Mouse (Mus musculus): ENCODE results near the gene Cyp2c68. TPM values are rescaled to one million over a fixed set of nuclear protein-coding genes. Genes with fewer than 3 reads are reported as not detected.
"Not testable (repeated sequence)": the region's sequence is repeated elsewhere in the genome, so short reads cannot be mapped to it uniquely, and the experiment has no call there.

The Cyp2c68 gene
- polyA plus RNA-seq (2015; fragmentation: Nextera tagmentation; extraction: Ambion mirVana), result 17.3 and 23.4 TPM in 2 replicates

GRCm38 (mm10) chr19:39740920-39741319 is at the start of gene Cyp2c68:
TSS of gene Cyp2c68 (minus strand) at chr19:39741054.
- WGBS, result 71% methylated on average over 2 of the region's 2 CpGs
- Histone ChIP-seq H3K4me2 (no peak within 1 kb of the TSS), H3K4me1 (no peaks in the 10 kb centered on the region), H3K27ac (no peak within 1 kb of the TSS), H3K9ac (no peak within 1 kb of the TSS), H3K27me3 (replicated peaks) (no peaks in the 10 kb centered on the region), H3K4me3 (replicated peaks) (no peak within 1 kb of the TSS), H3K9me3 (no peaks in the 10 kb centered on the region), H3K36me3 (no peaks in the 10 kb centered on the region)
- ATAC-seq (ENCODE audit: insufficient read depth, low FRiP score, low read depth), result no peak

GRCm38 (mm10) chr19:39785458-39785857 is 44.6 kb upstream of the Cyp2c68 start:
- not testable (repeated sequence) for H3K4me2 ChIP-seq; H3K27me3 ChIP-seq (replicated peaks); H3K4me3 ChIP-seq (replicated peaks); H3K9me3 ChIP-seq; H3K4me1 ChIP-seq; H3K9ac ChIP-seq; ATAC-seq (ENCODE audit: insufficient read depth, low FRiP score, low read depth); H3K27ac ChIP-seq; H3K36me3 ChIP-seq
- 69% methylated on average over 2 of the region's 2 CpGs for WGBS

DNA sequence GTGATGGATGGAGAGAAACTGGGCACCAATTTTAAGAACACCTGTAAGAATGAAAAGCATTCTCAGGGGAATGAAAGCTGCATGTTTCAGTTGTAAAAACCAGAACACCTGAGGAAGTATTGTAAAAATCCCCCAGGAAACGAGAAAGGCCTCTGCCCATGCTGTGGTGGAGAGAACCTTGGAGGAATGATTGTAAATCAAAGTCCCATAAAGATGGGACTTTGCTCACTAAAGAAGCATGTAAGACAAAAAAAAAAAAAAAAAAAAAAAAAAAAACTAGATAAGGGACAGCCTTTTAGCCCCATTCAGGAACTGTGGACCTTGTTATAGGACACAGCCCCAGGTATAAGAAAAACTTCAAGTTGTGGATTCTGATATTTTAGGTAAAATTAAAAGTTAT is 4.5 kb upstream of the Cyp2c68 start:
- no peak overlapping the region for H3K4me2 ChIP-seq
- H3K27ac ChIP-seq, result no peak overlapping the region
- no peak for ATAC-seq (ENCODE audit: insufficient read depth, low FRiP score, low read depth)
- H3K9ac ChIP-seq, result no peak overlapping the region
- H3K27me3 ChIP-seq (replicated peaks), result no peaks in the 10 kb centered on the region
- H3K4me3 ChIP-seq (replicated peaks), result no peak overlapping the region
- H3K4me1 ChIP-seq, result no peaks in the 10 kb centered on the region
- H3K36me3 ChIP-seq, result no peaks in the 10 kb centered on the region
- H3K9me3 ChIP-seq, result no peaks in the 10 kb centered on the region
- 38% methylated on average over 1 of the region's 1 CpGs for WGBS

DNA sequence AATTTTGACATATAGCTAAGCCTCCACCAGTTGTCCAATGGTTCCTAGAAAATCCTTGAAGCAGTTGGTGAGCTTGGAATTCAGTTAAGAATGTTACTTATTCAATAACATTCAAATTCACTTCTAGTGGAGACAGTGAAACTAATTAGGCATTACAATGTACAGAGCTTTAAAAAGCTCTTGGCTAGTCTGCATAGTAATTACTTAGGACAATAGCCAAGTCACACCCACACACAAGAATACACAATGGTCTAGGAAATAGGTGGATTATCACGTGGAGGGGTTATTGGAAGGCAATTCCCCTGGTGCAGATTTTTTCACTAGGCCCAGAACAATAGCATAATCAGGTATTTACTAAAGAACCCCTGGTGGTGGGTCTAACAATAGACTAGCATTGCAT is 3.5 kb upstream of the Cyp2c68 start:
- not testable (repeated sequence) for H3K27ac ChIP-seq; H3K9me3 ChIP-seq; ATAC-seq (ENCODE audit: insufficient read depth, low FRiP score, low read depth); H3K36me3 ChIP-seq; H3K9ac ChIP-seq; H3K27me3 ChIP-seq (replicated peaks); H3K4me3 ChIP-seq (replicated peaks); H3K4me2 ChIP-seq; H3K4me1 ChIP-seq
- WGBS, result 69% methylated on average over 1 of the region's 1 CpGs

- H3K27ac ChIP-seq; H3K9ac ChIP-seq; H3K36me3 ChIP-seq; H3K4me3 ChIP-seq (replicated peaks); ATAC-seq (ENCODE audit: insufficient read depth, low FRiP score, low read depth); H3K4me1 ChIP-seq; H3K9me3 ChIP-seq; H3K27me3 ChIP-seq (replicated peaks); H3K4me2 ChIP-seq: not testable (repeated sequence)
- WGBS, result 69% methylated on average over 2 of the region's 2 CpGs
Measured at GRCm38 (mm10) chr19:39711116-39711515, 29.7 kb downstream of the Cyp2c68 start.

- ATAC-seq (ENCODE audit: insufficient read depth, low FRiP score, low read depth), result not testable (repeated sequence)
Measured at GRCm38 (mm10) chr19:39665650-39666049, 75.2 kb downstream of the Cyp2c68 start.

DNA sequence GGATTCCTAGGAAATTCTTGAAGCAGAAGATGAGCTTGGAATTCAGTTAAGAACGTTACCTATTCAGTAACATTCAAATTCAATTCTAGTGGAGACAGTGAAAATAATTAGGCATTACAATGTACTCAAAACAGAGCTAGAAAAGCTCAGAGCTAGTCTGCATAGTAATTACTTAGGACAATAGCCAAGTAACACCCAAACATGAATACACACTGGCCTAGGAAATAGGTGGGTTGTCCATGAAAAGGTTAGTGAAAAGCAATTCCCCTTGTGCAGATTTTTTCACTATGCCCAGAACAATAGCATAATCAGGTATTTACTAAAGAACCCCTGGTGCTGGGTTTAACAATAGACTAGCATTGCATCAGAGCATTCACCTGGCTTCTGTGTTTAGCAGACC is 88.5 kb downstream of the Cyp2c68 start:
- no peak overlapping the region for H3K4me3 ChIP-seq (replicated peaks)
- H3K27ac ChIP-seq, result no peak overlapping the region
- no peaks in the 10 kb centered on the region for H3K27me3 ChIP-seq (replicated peaks)
- no peaks in the 10 kb centered on the region for H3K9me3 ChIP-seq
- H3K4me1 ChIP-seq, result no peaks in the 10 kb centered on the region
- no peak for ATAC-seq (ENCODE audit: insufficient read depth, low FRiP score, low read depth)
- WGBS, result 43% methylated on average over 1 of the region's 1 CpGs
- no peak overlapping the region for H3K9ac ChIP-seq
- no peaks in the 10 kb centered on the region for H3K36me3 ChIP-seq
- H3K4me2 ChIP-seq, result no peak overlapping the region

More at GRCm38 (mm10) chr19:39665650-39666049, 75.2 kb downstream of the Cyp2c68 start:
- not testable (repeated sequence) for H3K27ac ChIP-seq; H3K27me3 ChIP-seq (replicated peaks); H3K9me3 ChIP-seq; H3K4me2 ChIP-seq; H3K4me3 ChIP-seq (replicated peaks); H3K4me1 ChIP-seq; H3K9ac ChIP-seq; H3K36me3 ChIP-seq

DNA sequence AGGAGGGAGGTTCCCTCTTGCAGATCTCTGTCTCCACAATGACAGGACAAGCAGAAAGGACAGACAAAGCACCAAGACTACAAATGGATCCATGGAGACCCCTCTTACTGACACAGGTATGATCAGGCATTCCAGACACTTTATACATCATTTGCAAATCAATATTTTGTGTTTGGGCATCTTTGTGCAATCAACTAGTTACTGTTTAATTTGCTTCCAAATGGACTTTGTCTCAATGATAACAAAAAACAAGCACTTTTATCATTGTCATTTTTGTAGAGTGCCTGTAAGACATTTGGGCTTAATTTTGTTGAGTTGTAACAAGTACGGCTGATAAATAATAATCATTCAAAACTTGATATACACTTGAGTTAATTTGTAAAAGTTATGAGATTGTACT is 91.9 kb downstream of the Cyp2c68 start, which contains the start of gene Cyp2c67:
TSS of gene Cyp2c67 (minus strand) at position 114 of the 400 bp plus-strand sequence.
- H3K4me1 ChIP-seq, result no peaks in the 10 kb centered on the region
- no peak within 1 kb of the TSS for H3K4me3 ChIP-seq (replicated peaks)
- no peak for ATAC-seq (ENCODE audit: insufficient read depth, low FRiP score, low read depth)
- no peaks in the 10 kb centered on the region for H3K27me3 ChIP-seq (replicated peaks)
- no peak within 1 kb of the TSS for H3K4me2 ChIP-seq
- no peaks in the 10 kb centered on the region for H3K9me3 ChIP-seq
- WGBS, result 94% methylated on average over 1 of the region's 1 CpGs
- H3K36me3 ChIP-seq, result no peaks in the 10 kb centered on the region
- no peak within 1 kb of the TSS for H3K27ac ChIP-seq
- H3K9ac ChIP-seq, result no peak within 1 kb of the TSS

DNA sequence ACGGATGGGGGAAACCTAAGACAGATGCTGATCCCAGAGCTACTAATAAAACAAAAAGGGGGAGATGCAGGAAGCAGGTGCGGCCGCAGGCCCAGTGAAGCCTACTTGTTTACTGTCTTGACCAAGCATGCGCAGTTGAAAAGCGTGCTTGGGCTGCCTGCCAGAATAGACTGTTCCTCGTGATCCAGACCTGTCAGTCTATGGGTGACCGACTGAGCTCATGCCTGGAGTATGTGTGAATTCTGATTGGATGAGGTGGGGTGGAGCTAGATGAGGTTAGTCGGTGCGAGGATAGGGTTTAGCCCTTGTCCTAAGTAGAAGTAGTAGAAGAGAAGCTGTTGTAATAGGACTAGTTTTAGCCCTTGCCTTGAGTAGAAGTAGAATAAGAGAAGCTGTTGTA is 93.3 kb downstream of the Cyp2c68 start:
- 91% methylated on average over 9 of the region's 9 CpGs for WGBS
- no peaks in the 10 kb centered on the region for H3K9me3 ChIP-seq
- H3K9ac ChIP-seq, result no peak overlapping the region
- no peaks in the 10 kb centered on the region for H3K36me3 ChIP-seq
- no peak overlapping the region for H3K4me2 ChIP-seq
- H3K4me1 ChIP-seq, result no peaks in the 10 kb centered on the region
- ATAC-seq (ENCODE audit: insufficient read depth, low FRiP score, low read depth), result no peak
- no peak overlapping the region for H3K27ac ChIP-seq
- no peak overlapping the region for H3K4me3 ChIP-seq (replicated peaks)
- no peaks in the 10 kb centered on the region for H3K27me3 ChIP-seq (replicated peaks)

GRCm38 (mm10) chr19:39644551-39644950 is 96.3 kb downstream of the Cyp2c68 start:
- H3K36me3 ChIP-seq; H3K4me2 ChIP-seq; H3K4me1 ChIP-seq; H3K4me3 ChIP-seq (replicated peaks); H3K9me3 ChIP-seq; H3K27me3 ChIP-seq (replicated peaks); H3K27ac ChIP-seq; ATAC-seq (ENCODE audit: insufficient read depth, low FRiP score, low read depth); H3K9ac ChIP-seq: not testable (repeated sequence)
- 82% methylated on average over 7 of the region's 7 CpGs for WGBS

Other genes starting within 250 kb of the Cyp2c68 start
- gene Cyp2c39, start 230.2 kb downstream of the Cyp2c68 start, polyA plus RNA-seq (2015; fragmentation: Nextera tagmentation; extraction: Ambion mirVana), result not detected in 2 replicates
- 0.27 TPM in 1 of 2 replicates, not detected in the other for gene Cyp2c67, start 92.0 kb downstream of the Cyp2c68 start, polyA plus RNA-seq (2015; fragmentation: Nextera tagmentation; extraction: Ambion mirVana)
- 0.32 TPM in 1 of 2 replicates, not detected in the other for gene Cyp2c40, start 71.8 kb upstream of the Cyp2c68 start, polyA plus RNA-seq (2015; fragmentation: Nextera tagmentation; extraction: Ambion mirVana)
- gene Cyp2c69, start 145.7 kb upstream of the Cyp2c68 start, polyA plus RNA-seq (2015; fragmentation: Nextera tagmentation; extraction: Ambion mirVana), result not detected in 2 replicates